Mouse (Mus musculus) stomach, embryonic 15.5 days (tissue): ENCODE measurements around the gene Lrrc55. TPM values are rescaled to one million over a fixed set of nuclear protein-coding genes. Genes with fewer than 3 reads are reported as not detected.

Source experiments
- ATAC-seq: fragments of 200-750 bp; cut with Nextera tagmentation; 2 replicates; pipeline ENCODE4 v1.8.0; 2017; ENCODE audit warnings: low read depth, moderate number of reproducible peaks, moderate TSS enrichment; ENCODE audit not compliant: insufficient read depth, low FRiP score
- H3K27ac ChIP-seq: fragments of 300-500 bp; sonication (generic); 2 replicates; pipeline ENCODE4 v1.5.1; 2015; ENCODE audit warnings: mild to moderate bottlenecking, inconsistent platforms
- H3K27me3 ChIP-seq: fragments of 300-500 bp; sonication (generic); replicated peaks from 2 replicates; pipeline ENCODE4 v1.6.1; 2015; ENCODE audit warnings: inconsistent platforms
- H3K36me3 ChIP-seq: fragments of 300-500 bp; sonication (generic); 2 replicates; pipeline ENCODE4 v1.6.1; 2015; ENCODE audit warnings: inconsistent platforms
- H3K4me1 ChIP-seq: fragments of 300-500 bp; sonication (generic); 2 replicates; pipeline ENCODE4 v1.6.1; 2015; ENCODE audit warnings: inconsistent platforms
- H3K4me2 ChIP-seq: fragments of 300-500 bp; sonication (generic); 2 replicates; pipeline ENCODE4 v1.6.1; 2015; ENCODE audit warnings: mild to moderate bottlenecking, inconsistent platforms
- H3K4me3 ChIP-seq: fragments of 300-500 bp; sonication (generic); replicated peaks from 2 replicates; pipeline ENCODE4 v1.5.1; 2015; ENCODE audit warnings: inconsistent platforms
- H3K9ac ChIP-seq: fragments of 300-500 bp; sonication (generic); 2 replicates; pipeline ENCODE4 v1.6.1; 2015; ENCODE audit warnings: inconsistent platforms
- H3K9me3 ChIP-seq: fragments of 300-500 bp; sonication (generic); 2 replicates; pipeline ENCODE4 v1.6.1; 2016; ENCODE audit warnings: inconsistent platforms
- WGBS: fragments of 180-500 bp; shearing (Covaris S2); methylation state at CpG from one replicate; pipeline ENCODE4 v1.1.7; 2015; 5-methylcytosine and 5-hydroxymethylcytosine counted together
- polyA plus RNA-seq: library from polyadenylated mRNA; unstranded; fragments of >200 nt; fragmentation: Nextera tagmentation; extraction: Ambion mirVana; gene quantifications from 2 replicates; pipeline ENCODE4 v1.2.1, GENCODE M21; 2015

The Lrrc55 gene
- polyA plus RNA-seq, 1 experiment from 2014 or later, result 2.8 TPM

GRCm38 (mm10) chr2:85163311-85164047 is 33.5 kb downstream of the Lrrc55 start:
- no peak overlapping the region for H3K4me3 ChIP-seq
- H3K27ac ChIP-seq, result peak overlapping the region; percentile 57
- no peak overlapping the region for H3K9ac ChIP-seq
- H3K27me3 ChIP-seq, result no peaks in the 10 kb centered on the region
- H3K36me3 ChIP-seq, result no peaks in the 10 kb centered on the region
- 28% methylated on average over 7 of the region's 7 CpGs for WGBS
- ATAC-seq, result peak; percentile 20; the same call in 1 of the 2 replicates
- H3K4me2 ChIP-seq, result no peak overlapping the region
- no peaks in the 10 kb centered on the region for H3K4me1 ChIP-seq
- no peaks in the 10 kb centered on the region for H3K9me3 ChIP-seq

GRCm38 (mm10) chr2:85161638-85162093 is 35.3 kb downstream of the Lrrc55 start:
- Histone ChIP-seq H3K9ac (no peak overlapping the region), H3K4me3 (no peak overlapping the region), H3K4me2 (no peak overlapping the region), H3K36me3 (no peaks in the 10 kb centered on the region), H3K27ac (no peak overlapping the region), H3K9me3 (no peaks in the 10 kb centered on the region), H3K27me3 (no peaks in the 10 kb centered on the region), H3K4me1 (no peaks in the 10 kb centered on the region)
- ATAC-seq, result no peak
- 9% methylated on average over 1 of the region's 1 CpGs for WGBS

GRCm38 (mm10) chr2:85160901-85161637 is 35.9 kb downstream of the Lrrc55 start:
- ATAC-seq, result 0 out of 2 replicates have a peak, but pooled peaks have one; percentile 18
- WGBS, result 46% methylated on average over 4 of the region's 4 CpGs
- H3K9me3 ChIP-seq, result no peaks in the 10 kb centered on the region
- H3K4me1 ChIP-seq, result no peaks in the 10 kb centered on the region
- no peaks in the 10 kb centered on the region for H3K27me3 ChIP-seq
- no peaks in the 10 kb centered on the region for H3K36me3 ChIP-seq
- no peak overlapping the region for H3K27ac ChIP-seq
- H3K4me2 ChIP-seq, result no peak overlapping the region
- no peak overlapping the region for H3K9ac ChIP-seq
- H3K4me3 ChIP-seq, result no peak overlapping the region

- no peak overlapping the region for H3K27ac ChIP-seq
- H3K4me1 ChIP-seq, result no peaks in the 10 kb centered on the region
- WGBS, result 82% methylated on average over 3 of the region's 3 CpGs
- no peaks in the 10 kb centered on the region for H3K27me3 ChIP-seq
- H3K9me3 ChIP-seq, result no peaks in the 10 kb centered on the region
- no peak overlapping the region for H3K4me2 ChIP-seq
- H3K36me3 ChIP-seq, result no peaks in the 10 kb centered on the region
- no peak for ATAC-seq
- no peak overlapping the region for H3K4me3 ChIP-seq
- H3K9ac ChIP-seq, result no peak overlapping the region
Measured at GRCm38 (mm10) chr2:85157382-85157781, 39.6 kb downstream of the Lrrc55 start.

GRCm38 (mm10) chr2:85156136-85156535 is 40.9 kb downstream of the Lrrc55 start:
- Histone ChIP-seq H3K27me3 (no peaks in the 10 kb centered on the region), H3K36me3 (no peaks in the 10 kb centered on the region), H3K27ac (no peak overlapping the region), H3K4me2 (no peak overlapping the region), H3K9ac (no peak overlapping the region), H3K9me3 (no peaks in the 10 kb centered on the region), H3K4me1 (no peaks in the 10 kb centered on the region), H3K4me3 (no peak overlapping the region)
- WGBS, result 77% methylated on average over 5 of the region's 5 CpGs
- no peak for ATAC-seq

- no peaks in the 10 kb centered on the region for H3K4me1 ChIP-seq
- H3K9ac ChIP-seq, result no peak overlapping the region
- H3K27ac ChIP-seq, result no peak overlapping the region
- H3K36me3 ChIP-seq, result no peaks in the 10 kb centered on the region
- ATAC-seq, result no peak
- H3K27me3 ChIP-seq, result no peaks in the 10 kb centered on the region
- no peaks in the 10 kb centered on the region for H3K9me3 ChIP-seq
- H3K4me3 ChIP-seq, result no peak overlapping the region
- H3K4me2 ChIP-seq, result no peak overlapping the region
- WGBS, result 76% methylated on average over 9 of the region's 9 CpGs
Measured at GRCm38 (mm10) chr2:85155334-85155733, 41.7 kb downstream of the Lrrc55 start.

- Histone ChIP-seq H3K4me3 (no peak overlapping the region), H3K4me2 (no peak overlapping the region), H3K27ac (no peak overlapping the region), H3K9me3 (no peaks in the 10 kb centered on the region), H3K9ac (no peak overlapping the region), H3K4me1 (no peaks in the 10 kb centered on the region), H3K27me3 (no peaks in the 10 kb centered on the region), H3K36me3 (no peaks in the 10 kb centered on the region)
- WGBS, result 78% methylated on average over 2 of the region's 2 CpGs
- ATAC-seq, result no peak
Measured at GRCm38 (mm10) chr2:85151233-85151632, 45.8 kb downstream of the Lrrc55 start.

- H3K27me3 ChIP-seq, result no peaks in the 10 kb centered on the region
- H3K27ac ChIP-seq, result no peak overlapping the region
- WGBS, result 69% methylated on average over 1 of the region's 1 CpGs
- no peak overlapping the region for H3K9ac ChIP-seq
- H3K4me1 ChIP-seq, result no peaks in the 10 kb centered on the region
- no peaks in the 10 kb centered on the region for H3K9me3 ChIP-seq
- no peak overlapping the region for H3K4me3 ChIP-seq
- H3K36me3 ChIP-seq, result no peaks in the 10 kb centered on the region
- H3K4me2 ChIP-seq, result no peak overlapping the region
- ATAC-seq, result no peak
Measured at GRCm38 (mm10) chr2:85150373-85150772, 46.6 kb downstream of the Lrrc55 start.

GRCm38 (mm10) chr2:85147481-85147880 is 49.5 kb downstream of the Lrrc55 start:
- no peaks in the 10 kb centered on the region for H3K27me3 ChIP-seq
- 66% methylated on average over 2 of the region's 2 CpGs for WGBS
- H3K36me3 ChIP-seq, result no peaks in the 10 kb centered on the region
- H3K4me2 ChIP-seq, result no peak overlapping the region
- H3K9me3 ChIP-seq, result no peaks in the 10 kb centered on the region
- H3K27ac ChIP-seq, result no peak overlapping the region
- no peak for ATAC-seq
- H3K9ac ChIP-seq, result no peak overlapping the region
- H3K4me1 ChIP-seq, result no peaks in the 10 kb centered on the region
- H3K4me3 ChIP-seq, result no peak overlapping the region

- H3K9ac ChIP-seq, result no peak overlapping the region
- H3K36me3 ChIP-seq, result no peaks in the 10 kb centered on the region
- no peaks in the 10 kb centered on the region for H3K27me3 ChIP-seq
- whole genome bisulfite sequencing, result 78% methylated on average over 3 of the region's 3 CpGs
- no peaks in the 10 kb centered on the region for H3K4me1 ChIP-seq
- H3K4me3 ChIP-seq, result no peak overlapping the region
- no peak overlapping the region for H3K27ac ChIP-seq
- no peaks in the 10 kb centered on the region for H3K9me3 ChIP-seq
- no peak overlapping the region for H3K4me2 ChIP-seq
- no peak for ATAC-seq
Measured at GRCm38 (mm10) chr2:85145346-85145745, 51.7 kb downstream of the Lrrc55 start.

- H3K27me3 ChIP-seq, result no peaks in the 10 kb centered on the region
- H3K36me3 ChIP-seq, result no peaks in the 10 kb centered on the region
- H3K27ac ChIP-seq, result no peak overlapping the region
- H3K4me3 ChIP-seq, result no peak overlapping the region
- H3K4me1 ChIP-seq, result no peaks in the 10 kb centered on the region
- no peaks in the 10 kb centered on the region for H3K9me3 ChIP-seq
- no peak overlapping the region for H3K9ac ChIP-seq
- 84% methylated on average over 2 of the region's 2 CpGs for WGBS
- no peak overlapping the region for H3K4me2 ChIP-seq
- ATAC-seq, result no peak
Measured at GRCm38 (mm10) chr2:85144908-85145307, 52.1 kb downstream of the Lrrc55 start.

- Histone ChIP-seq H3K4me3 (no peak overlapping the region), H3K36me3 (no peaks in the 10 kb centered on the region), H3K9ac (no peak overlapping the region), H3K27me3 (no peaks in the 10 kb centered on the region), H3K4me1 (no peaks in the 10 kb centered on the region), H3K9me3 (no peaks in the 10 kb centered on the region), H3K27ac (no peak overlapping the region), H3K4me2 (no peak overlapping the region)
- ATAC-seq, result no peak
Measured at GRCm38 (mm10) chr2:85140833-85141232, 56.2 kb downstream of the Lrrc55 start.
